Mouse (Mus musculus): ENCODE data around the gene Sorcs2. TPM values are rescaled to one million over a fixed set of nuclear protein-coding genes. Genes with fewer than 3 reads are reported as not detected.

Sorcs2 gene
- polyA plus RNA-seq (2017; shearing (Covaris generic)): 12.5 TPM

GRCm38 (mm10) chr5:36397837-36398282, at the start of gene Sorcs2:
TSS of gene Sorcs2 (minus strand) at chr5:36398139.

DNA sequence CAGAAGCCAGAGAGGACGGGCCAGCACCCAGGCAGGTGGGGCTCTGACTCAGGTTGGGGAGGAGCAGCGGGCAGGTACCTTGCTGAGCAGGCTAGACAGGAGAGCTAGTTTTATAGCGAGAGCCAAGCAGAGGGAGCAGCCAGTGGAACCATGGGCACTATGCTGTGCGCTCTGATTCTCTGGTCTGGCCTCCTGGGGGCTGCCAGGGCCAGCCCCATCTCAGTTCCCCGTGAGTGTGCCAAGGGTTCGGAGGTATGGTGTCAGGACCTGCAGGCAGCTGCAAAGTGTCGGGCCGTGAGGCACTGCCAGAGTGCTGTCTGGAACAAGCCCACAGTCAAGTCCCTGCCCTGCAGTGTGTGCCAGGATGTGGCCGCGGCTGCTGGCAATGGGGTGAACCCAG, 194.0 kb downstream of the Sorcs2 start, which contains the start of gene Psapl1:
Gene Psapl1 (plus strand): TSS at position 106 of the 400 bp plus-strand sequence.

Other genes starting within 250 kb of the Sorcs2 start
- not detected for gene Psapl1, start 194.1 kb downstream of the Sorcs2 start, polyA plus RNA-seq (2017; shearing (Covaris generic))
- 33.4 TPM for gene Grpel1, start 66.9 kb upstream of the Sorcs2 start, polyA plus RNA-seq (2017; shearing (Covaris generic))
- gene Tada2b, start 86.1 kb upstream of the Sorcs2 start, polyA plus RNA-seq (2017; shearing (Covaris generic)): 21.6 TPM
- 0.10 TPM for gene Ccdc96, start 86.4 kb upstream of the Sorcs2 start, polyA plus RNA-seq (2017; shearing (Covaris generic))
- 57.2 TPM for gene Tbc1d14, start 195.1 kb upstream of the Sorcs2 start, polyA plus RNA-seq (2017; shearing (Covaris generic))

All from naive thymus-derived CD4-positive, alpha-beta T cell, adult 5 months (primary cell).